Mouse (Mus musculus): ENCODE measurements around the gene Plekhg3.

Gene Plekhg3

DNA sequence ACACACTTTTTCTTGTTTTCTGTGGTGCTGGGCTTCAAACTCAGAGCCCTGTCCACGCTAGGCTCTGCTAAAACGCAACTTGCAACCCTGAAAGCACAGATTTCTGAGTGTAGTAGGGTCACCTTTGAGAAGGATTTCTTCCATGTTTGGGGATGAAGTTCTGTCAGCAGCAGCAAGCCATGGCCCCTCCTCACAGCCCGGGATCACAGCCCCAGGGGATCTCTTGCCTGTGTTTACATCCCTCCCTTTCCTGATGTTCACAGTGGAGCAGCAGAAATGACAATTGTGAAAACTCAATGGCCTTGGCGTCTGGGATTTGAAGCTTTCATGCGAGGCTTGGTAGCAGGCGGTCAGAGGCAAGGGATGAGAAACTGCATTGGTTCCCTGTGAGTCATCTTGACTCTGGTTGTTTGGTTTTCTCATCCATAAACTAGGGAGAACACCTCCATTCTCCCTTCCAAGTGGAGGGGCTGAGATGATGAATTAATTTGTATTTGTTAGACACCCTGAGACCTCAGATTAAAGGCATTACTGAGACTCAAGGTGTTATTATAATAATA lies at the start of gene Plekhg3:
TSS of gene Plekhg3 (plus strand) at position 312 of the 560 bp plus-strand sequence.
- no peak for DNase-seq

GRCm38 (mm10) chr12:76482446-76482845 lies 48.2 kb upstream of the Plekhg3 start:
- DNase-seq: no peak

- no peak for DNase-seq
Observed at GRCm38 (mm10) chr12:76482948-76483347, 47.7 kb upstream of the Plekhg3 start.

GRCm38 (mm10) chr12:76484881-76485280 lies 45.8 kb upstream of the Plekhg3 start:
- no peak for DNase-seq

- DNase-seq: no peak
Observed at GRCm38 (mm10) chr12:76485381-76485780, 45.3 kb upstream of the Plekhg3 start.

DNA sequence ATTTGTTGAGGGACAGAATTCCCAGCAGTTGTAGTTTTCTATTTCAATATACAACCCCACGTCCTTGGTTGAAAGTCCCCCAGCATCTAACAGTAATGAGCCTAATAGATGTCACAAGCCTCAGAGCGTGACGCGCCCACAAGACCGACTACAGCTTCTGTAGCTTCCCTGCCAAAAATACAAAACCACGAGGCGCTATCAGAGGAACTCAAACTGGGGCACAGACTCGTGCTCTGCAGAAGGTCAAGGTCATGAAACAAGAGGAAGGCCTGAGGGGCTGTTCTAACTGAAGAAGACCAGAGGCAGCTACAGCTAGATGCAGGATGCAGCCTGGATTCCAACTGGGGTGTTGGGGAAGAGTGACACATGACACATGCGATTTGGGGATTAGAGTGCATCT lies 43.7 kb upstream of the Plekhg3 start:
- DNase-seq: no peak

GRCm38 (mm10) chr12:76490798-76491197 lies 39.9 kb upstream of the Plekhg3 start:
- DNase-seq: no peak

- DNase-seq: peak; percentile 47
Observed at GRCm38 (mm10) chr12:76493462-76493861, 37.2 kb upstream of the Plekhg3 start.

GRCm38 (mm10) chr12:76495381-76495780 lies 35.3 kb upstream of the Plekhg3 start:
- no peak for DNase-seq

- DNase-seq: peak; percentile 75
Observed at GRCm38 (mm10) chr12:76496324-76496723, 34.4 kb upstream of the Plekhg3 start.

- DNase-seq: no peak
Observed at GRCm38 (mm10) chr12:76499276-76499675, 31.4 kb upstream of the Plekhg3 start.

- DNase-seq: no peak
Observed at GRCm38 (mm10) chr12:76500055-76500454, 30.6 kb upstream of the Plekhg3 start.

- DNase-seq: no peak
Observed at GRCm38 (mm10) chr12:76500896-76501295, 29.8 kb upstream of the Plekhg3 start.

- peak; percentile 69 for DNase-seq
Observed at GRCm38 (mm10) chr12:76502981-76503380, 27.7 kb upstream of the Plekhg3 start.

DNA sequence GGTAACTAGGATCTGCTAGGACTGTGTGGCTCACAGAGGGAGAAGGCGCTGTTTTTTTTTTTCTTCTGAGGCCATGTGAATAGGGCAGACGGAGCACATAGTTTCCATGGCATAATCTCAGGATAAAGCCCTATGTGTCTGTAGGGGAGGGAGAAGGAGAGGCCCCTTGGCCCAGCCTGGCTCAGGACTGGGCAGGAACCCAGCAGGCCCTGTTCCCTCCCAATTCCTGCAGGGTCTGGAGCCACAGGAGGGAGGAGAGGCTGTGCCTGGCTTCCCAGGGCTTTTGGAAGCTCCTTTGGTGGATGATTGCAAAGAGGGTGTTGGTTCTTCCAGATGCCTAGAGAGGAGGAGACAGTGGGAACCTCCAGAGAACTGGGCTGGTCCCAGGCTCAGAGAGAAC lies 24.2 kb upstream of the Plekhg3 start:
- no peak for DNase-seq

DNA sequence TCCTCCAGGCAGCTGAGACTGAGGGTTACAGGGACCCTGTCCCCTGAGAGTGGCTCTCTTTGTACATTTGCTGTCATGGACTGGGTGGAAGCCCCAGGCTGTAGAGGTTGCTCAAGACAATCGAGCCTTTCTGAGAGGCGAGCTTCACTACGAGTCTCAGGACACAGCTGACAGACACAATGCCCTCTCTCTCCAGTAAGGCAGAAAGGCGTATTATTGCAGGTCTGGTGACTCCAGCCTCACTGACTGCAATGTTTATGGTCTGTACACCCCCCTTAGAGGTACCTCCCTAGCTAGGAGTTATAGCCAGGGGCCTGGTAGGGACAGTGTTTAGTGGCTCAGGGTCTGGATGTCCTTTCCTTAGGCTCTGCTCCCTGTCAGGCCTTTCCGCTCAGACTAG lies 22.9 kb upstream of the Plekhg3 start:
- DNase-seq: no peak

- DNase-seq: peak; percentile 76
Observed at GRCm38 (mm10) chr12:76508909-76509440, 21.7 kb upstream of the Plekhg3 start.

DNA sequence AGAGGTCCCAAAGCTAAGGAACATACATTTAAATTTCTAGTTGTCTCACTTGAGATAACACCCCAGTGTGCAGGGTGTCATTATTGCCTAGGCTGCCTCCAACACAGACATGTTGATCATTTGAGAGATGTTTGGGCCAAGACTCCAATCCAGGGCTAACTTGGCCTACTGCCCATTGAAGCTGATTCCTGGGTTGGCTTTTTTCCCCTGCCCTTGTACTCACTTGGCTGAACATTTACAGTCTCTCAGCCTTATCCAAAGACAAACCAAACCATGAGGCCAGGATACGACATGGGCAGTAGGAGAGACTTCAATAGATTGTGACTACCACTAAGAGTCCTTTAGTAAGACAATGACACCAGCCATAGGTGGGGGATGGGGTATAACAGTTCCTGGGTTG lies 18.0 kb upstream of the Plekhg3 start:
- peak; percentile 84 for DNase-seq

- peak; percentile 37 for DNase-seq
Observed at GRCm38 (mm10) chr12:76514842-76515241, 15.8 kb upstream of the Plekhg3 start.

DNA sequence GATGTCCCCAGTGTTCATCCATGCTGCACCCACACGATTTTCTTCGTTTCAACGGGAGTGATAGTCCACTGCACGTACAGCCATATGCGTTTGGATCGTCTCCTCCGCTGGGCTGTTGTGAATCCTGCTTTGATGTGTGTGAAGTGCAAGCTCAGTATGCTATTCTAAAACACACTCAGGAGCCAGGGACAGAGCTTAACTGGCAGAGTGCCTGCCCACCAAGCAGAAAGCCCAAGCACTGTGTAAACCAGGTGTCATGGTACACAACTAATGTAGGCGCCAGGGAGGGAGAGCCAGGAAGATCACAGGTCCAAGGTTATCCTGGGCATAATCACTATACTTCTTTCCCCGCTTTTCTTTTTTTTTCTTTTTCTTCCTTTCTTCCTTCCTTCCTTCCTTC lies 12.7 kb upstream of the Plekhg3 start:
- DNase-seq: peak; percentile 76

- DNase-seq: peak; percentile 64
Observed at GRCm38 (mm10) chr12:76518909-76519842, 11.5 kb upstream of the Plekhg3 start.

- DNase-seq: no peak
Observed at GRCm38 (mm10) chr12:76523654-76524053, 7.0 kb upstream of the Plekhg3 start.

DNA sequence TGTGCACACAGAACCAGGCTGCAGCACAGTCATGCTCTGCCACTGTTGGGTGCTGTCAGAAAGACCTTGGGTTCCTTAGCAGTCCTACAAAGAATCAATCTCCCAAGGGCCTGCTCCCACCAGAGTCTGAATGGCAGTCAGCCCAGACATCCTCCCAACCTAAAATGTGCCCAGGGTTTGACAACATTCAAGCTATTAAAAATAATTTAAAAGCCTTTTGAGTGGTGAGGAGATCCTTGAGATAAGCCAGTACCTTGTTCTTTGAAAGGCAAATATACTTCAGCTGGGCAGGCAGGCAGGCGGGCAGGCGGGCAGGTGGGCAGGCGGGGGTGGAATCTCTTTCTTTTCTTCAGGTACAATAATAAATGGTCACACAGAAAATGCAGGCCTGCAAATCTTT lies 5.8 kb upstream of the Plekhg3 start:
- no peak for DNase-seq
